Mouse (Mus musculus) stomach, embryonic 14.5 days (tissue): ENCODE measurements at regions not wholly inside any gene's neighbourhood (a gene's known extent, or its start where the extent isn't known, plus 50 kb on each side); places are given as distances from the start of the nearest gene placed in this dataset.

ENCODE experiments used
- ATAC-seq: fragments of 200-750 bp; cut with Nextera tagmentation; 2 replicates; pipeline ENCODE4 v1.8.0; 2017; ENCODE audit warnings: low read depth, moderate TSS enrichment; ENCODE audit not compliant: insufficient number of reproducible peaks, insufficient read depth, low FRiP score
- H3K27ac ChIP-seq: fragments of 300-500 bp; sonication (generic); 2 replicates; pipeline ENCODE4 v1.5.1; 2014; ENCODE audit warnings: mild to moderate bottlenecking, low read length, moderate library complexity, mixed read lengths
- H3K27me3 ChIP-seq: fragments of 300-500 bp; sonication (generic); 2 replicates; pipeline ENCODE4 v1.6.1; 2014; ENCODE audit warnings: low read length, control low read depth, mixed read lengths; ENCODE audit not compliant: control insufficient read depth, insufficient read depth
- H3K36me3 ChIP-seq: fragments of 300-500 bp; sonication (generic); 2 replicates; pipeline ENCODE4 v1.6.1; 2014; ENCODE audit warnings: mild to moderate bottlenecking, control low read depth, low read length, moderate library complexity, mixed read lengths; ENCODE audit not compliant: control insufficient read depth, insufficient read depth
- H3K4me1 ChIP-seq: fragments of 300-500 bp; sonication (generic); 2 replicates; pipeline ENCODE4 v1.6.1; 2014; ENCODE audit warnings: low read length, control low read depth, mixed read lengths; ENCODE audit not compliant: control insufficient read depth, insufficient read depth
- H3K4me2 ChIP-seq: fragments of 300-500 bp; sonication (generic); replicated peaks from 2 replicates; pipeline ENCODE4 v1.6.1; 2014; ENCODE audit warnings: low read depth, low read length, control low read depth
- H3K4me3 ChIP-seq: fragments of 300-500 bp; sonication (generic); 2 replicates; pipeline ENCODE4 v1.5.1; 2014; ENCODE audit warnings: low read depth, low read length, control low read depth
- H3K9ac ChIP-seq: fragments of 300-500 bp; sonication (generic); replicated peaks from 2 replicates; pipeline ENCODE4 v1.6.1; 2014; ENCODE audit warnings: low read depth, mild to moderate bottlenecking, control low read depth, low read length, moderate library complexity, mixed read lengths
- H3K9me3 ChIP-seq: fragments of 300-500 bp; sonication (generic); 2 replicates; pipeline ENCODE4 v1.6.1; 2016; ENCODE audit warnings: low read depth, low read length, control low read depth; ENCODE audit not compliant: control insufficient read depth
- WGBS: fragments of 180-500 bp; shearing (Covaris S2); extraction: QIAGEN DNeasy Blood & Tissue Kit; methylation state at CpG from one replicate; pipeline ENCODE4 v1.1.7; 2014; 5-methylcytosine and 5-hydroxymethylcytosine counted together

- 60% methylated on average over 1 of the region's 1 CpGs for WGBS
- Histone ChIP-seq H3K36me3 (no peaks in the 10 kb centered on the region), H3K27me3 (no peaks in the 10 kb centered on the region), H3K4me2 (no peak overlapping the region), H3K27ac (no peak overlapping the region), H3K4me1 (peaks cover 8% of the 10 kb centered on the region; the same call in 1 of the 2 replicates), H3K4me3 (no peak overlapping the region), H3K9me3 (no peaks in the 10 kb centered on the region), H3K9ac (no peak overlapping the region)
- no peak for ATAC-seq
Observed at GRCm38 (mm10) chr13:28701309-28701708, 252.2 kb downstream of the Sox4 start.

DNA sequence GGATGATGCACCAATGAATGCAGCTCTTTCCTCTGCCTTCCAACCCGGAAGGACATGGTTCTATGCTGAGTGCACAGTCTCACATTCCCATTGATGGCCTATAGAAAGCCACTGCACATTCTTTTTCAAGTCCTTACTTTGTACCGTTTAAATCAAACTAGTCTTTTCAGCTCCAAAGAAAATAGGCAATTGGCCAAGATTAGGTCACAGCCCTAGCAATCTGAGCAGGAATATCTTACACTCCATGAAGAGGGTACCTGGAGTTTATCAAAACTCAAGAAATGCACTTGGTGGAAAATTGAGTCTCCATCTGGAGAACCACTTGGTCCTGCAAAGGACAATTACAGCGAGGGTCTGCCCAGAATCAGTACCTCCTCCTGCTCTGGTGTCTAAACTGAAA lies 253.4 kb downstream of the Sox4 start:
- H3K9me3 ChIP-seq = no peaks in the 10 kb centered on the region
- 63% methylated on average over 3 of the region's 3 CpGs for WGBS
- no peak overlapping the region for H3K27ac ChIP-seq
- H3K36me3 ChIP-seq = no peaks in the 10 kb centered on the region
- ATAC-seq = no peak
- no peak overlapping the region for H3K9ac ChIP-seq
- no peak overlapping the region for H3K4me2 ChIP-seq
- H3K4me1 ChIP-seq = peaks cover 8% of the 10 kb centered on the region; the same call in 1 of the 2 replicates
- no peaks in the 10 kb centered on the region for H3K27me3 ChIP-seq
- H3K4me3 ChIP-seq = no peak overlapping the region

- no peaks in the 10 kb centered on the region for H3K27me3 ChIP-seq
- H3K36me3 ChIP-seq = no peaks in the 10 kb centered on the region
- H3K9ac ChIP-seq = no peak overlapping the region
- H3K27ac ChIP-seq = no peak overlapping the region
- ATAC-seq = no peak
- H3K9me3 ChIP-seq = no peaks in the 10 kb centered on the region
- H3K4me1 ChIP-seq = peaks cover 8% of the 10 kb centered on the region; the same call in 1 of the 2 replicates
- H3K4me2 ChIP-seq = no peak overlapping the region
- H3K4me3 ChIP-seq = no peak overlapping the region
- 90% methylated on average over 4 of the region's 4 CpGs for WGBS
Observed at GRCm38 (mm10) chr13:28699490-28700032, 254.0 kb downstream of the Sox4 start.

DNA sequence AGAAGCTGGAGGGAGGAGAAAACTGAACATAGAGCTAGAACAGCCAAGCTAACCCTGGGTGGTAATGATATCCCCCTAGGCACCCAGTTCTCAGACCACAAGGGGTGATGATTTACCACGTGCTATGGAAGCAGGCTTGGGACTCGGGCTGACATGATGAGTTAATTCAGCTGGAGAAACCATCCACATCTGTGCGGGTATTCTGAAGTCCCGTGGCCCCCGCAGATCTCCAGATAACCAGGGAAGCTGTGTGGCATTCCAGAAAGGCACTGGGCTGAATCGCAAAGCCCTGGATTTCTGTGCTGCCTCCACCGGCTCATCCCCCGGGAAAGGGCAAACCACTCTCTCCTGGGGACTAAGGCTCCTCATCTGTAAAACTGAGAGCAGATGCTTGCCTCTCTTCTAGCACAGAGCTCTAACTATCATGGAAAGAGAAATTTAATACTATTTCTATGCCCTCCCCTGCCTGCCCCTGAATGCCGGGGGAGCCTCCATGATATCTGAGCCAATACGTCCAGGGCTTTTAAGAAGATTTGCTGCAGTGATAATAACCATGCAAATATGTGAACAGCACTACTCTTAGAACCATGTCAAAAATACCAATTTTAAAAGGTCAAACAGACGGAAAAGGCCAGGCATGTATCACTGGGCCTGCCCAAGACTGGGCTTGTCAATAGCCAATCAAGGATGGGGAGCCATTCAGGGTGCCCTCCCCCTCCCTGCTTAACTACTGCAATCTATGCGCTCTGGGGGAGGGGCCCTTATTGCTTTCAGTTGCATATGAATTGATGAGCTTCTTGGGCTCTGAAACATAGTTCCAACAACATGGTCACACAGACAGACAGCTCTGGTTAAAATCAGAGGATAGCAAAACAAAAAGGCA lies 255.5 kb downstream of the Sox4 start:
- H3K9ac ChIP-seq = no peak overlapping the region
- H3K9me3 ChIP-seq = no peaks in the 10 kb centered on the region
- no peaks in the 10 kb centered on the region for H3K36me3 ChIP-seq
- peak overlapping the region; percentile 33; the same call in 1 of the 2 replicates for H3K27ac ChIP-seq
- WGBS = 34% methylated on average over 12 of the region's 12 CpGs
- no peak overlapping the region for H3K4me3 ChIP-seq
- H3K27me3 ChIP-seq = no peaks in the 10 kb centered on the region
- H3K4me1 ChIP-seq = peaks cover 8% of the 10 kb centered on the region; the same call in 1 of the 2 replicates
- no peak overlapping the region for H3K4me2 ChIP-seq
- ATAC-seq = peak; percentile 21; the same call in 1 of the 2 replicates

DNA sequence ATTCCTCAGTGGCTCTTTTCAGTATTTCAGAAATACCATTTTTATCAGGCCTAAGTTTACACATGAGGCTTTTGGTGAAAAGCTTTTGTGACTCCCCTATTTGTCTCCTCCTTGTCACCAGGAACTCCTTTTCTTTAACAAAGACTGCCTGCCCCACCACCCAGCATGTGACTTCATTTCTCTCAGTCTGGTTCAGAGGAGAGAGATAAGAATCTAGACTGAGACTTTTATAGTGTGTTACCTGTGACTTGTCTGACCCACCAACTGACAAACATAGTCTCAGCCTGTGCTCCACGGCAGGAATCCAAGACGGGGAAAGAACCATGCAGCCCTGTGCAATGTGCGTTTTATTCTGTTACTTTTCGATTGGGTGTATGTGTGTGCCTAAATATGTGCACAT lies 260.4 kb downstream of the Sox4 start:
- peak; percentile 49 for ATAC-seq
- Histone ChIP-seq H3K27me3 (no peaks in the 10 kb centered on the region), H3K27ac (peak overlapping the region; percentile 12; the same call in 1 of the 2 replicates), H3K36me3 (no peaks in the 10 kb centered on the region), H3K4me1 (peaks cover 6% of the 10 kb centered on the region), H3K4me2 (no peak overlapping the region), H3K9ac (no peak overlapping the region), H3K9me3 (no peaks in the 10 kb centered on the region), H3K4me3 (no peak overlapping the region)
- WGBS = 40% methylated on average over 4 of the region's 4 CpGs

- Histone ChIP-seq H3K9ac (no peak overlapping the region), H3K9me3 (no peaks in the 10 kb centered on the region), H3K27me3 (no peaks in the 10 kb centered on the region), H3K4me1 (peaks cover 2% of the 10 kb centered on the region), H3K27ac (peak overlapping the region; percentile 12; the same call in 1 of the 2 replicates), H3K36me3 (no peaks in the 10 kb centered on the region), H3K4me2 (no peak overlapping the region), H3K4me3 (no peak overlapping the region)
- WGBS = 51% methylated on average over 5 of the region's 5 CpGs
- ATAC-seq = peak; percentile 46
Observed at GRCm38 (mm10) chr13:28692587-28692986, 260.9 kb downstream of the Sox4 start.

DNA sequence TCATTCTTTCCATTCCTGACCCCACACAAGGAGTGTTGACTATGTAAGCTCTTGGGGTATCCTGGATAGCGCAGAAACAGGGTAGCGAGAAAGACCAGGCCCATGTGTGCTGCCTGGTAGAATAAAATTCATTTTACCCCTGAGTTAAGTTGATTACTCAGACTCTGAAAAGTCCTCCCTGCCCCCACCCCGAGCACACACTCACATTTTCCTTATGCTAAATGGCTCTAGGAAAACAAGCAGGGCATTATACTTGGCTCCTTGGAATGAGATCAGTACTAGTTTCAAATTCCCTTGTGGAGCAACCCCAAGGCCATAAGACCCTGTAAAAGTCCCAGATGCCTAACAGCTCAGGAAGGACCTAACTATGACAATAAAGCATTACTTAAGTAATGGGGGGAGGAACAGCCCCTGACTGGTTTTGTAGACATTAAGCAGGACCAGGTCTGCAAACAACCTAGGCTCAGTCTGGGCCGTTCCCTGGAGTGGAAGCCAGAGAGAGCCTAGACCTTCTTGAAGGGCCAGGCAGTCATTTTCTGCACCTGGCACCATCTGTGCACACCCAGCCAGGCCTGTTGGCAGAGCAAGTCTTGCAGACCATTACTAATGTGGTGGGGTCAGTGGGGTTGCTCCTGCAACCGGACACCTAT lies 262.9 kb downstream of the Sox4 start:
- Histone ChIP-seq H3K9me3 (no peaks in the 10 kb centered on the region), H3K4me1 (peaks cover 2% of the 10 kb centered on the region), H3K4me3 (no peak overlapping the region), H3K4me2 (no peak overlapping the region), H3K27ac (peak overlapping the region; percentile 41; the same call in 1 of the 2 replicates), H3K36me3 (no peaks in the 10 kb centered on the region), H3K27me3 (no peaks in the 10 kb centered on the region), H3K9ac (no peak overlapping the region)
- ATAC-seq = peak; percentile 23; the same call in 1 of the 2 replicates
- WGBS = 63% methylated on average over 5 of the region's 5 CpGs

GRCm38 (mm10) chr13:28687838-28688237 lies 265.7 kb downstream of the Sox4 start:
- 79% methylated on average over 1 of the region's 1 CpGs for WGBS

More at GRCm38 (mm10) chr13:28687838-28688237, 265.7 kb downstream of the Sox4 start:
- Histone ChIP-seq H3K27ac (no peak overlapping the region), H3K4me3 (no peak overlapping the region), H3K4me1 (peaks cover 2% of the 10 kb centered on the region; the same call in 1 of the 2 replicates), H3K9me3 (no peaks in the 10 kb centered on the region), H3K36me3 (no peaks in the 10 kb centered on the region), H3K27me3 (no peaks in the 10 kb centered on the region), H3K4me2 (no peak overlapping the region), H3K9ac (no peak overlapping the region)
- ATAC-seq = no peak
